Mouse (Mus musculus) ovary, postnatal 14 days (tissue): ENCODE results near the gene Zdhhc4.

ENCODE experiments used
- DNase-seq: peaks from one replicate; pipeline ENCODE4 v3.0.0; 2022; ENCODE audit warnings: low spot score

Zdhhc4 gene

GRCm38 (mm10) chr5:143275761-143276160, 53.3 kb downstream of the Zdhhc4 start:
- DNase-seq = no peak

GRCm38 (mm10) chr5:143272540-143273330, 56.3 kb downstream of the Zdhhc4 start:
- DNase-seq = no peak

DNA sequence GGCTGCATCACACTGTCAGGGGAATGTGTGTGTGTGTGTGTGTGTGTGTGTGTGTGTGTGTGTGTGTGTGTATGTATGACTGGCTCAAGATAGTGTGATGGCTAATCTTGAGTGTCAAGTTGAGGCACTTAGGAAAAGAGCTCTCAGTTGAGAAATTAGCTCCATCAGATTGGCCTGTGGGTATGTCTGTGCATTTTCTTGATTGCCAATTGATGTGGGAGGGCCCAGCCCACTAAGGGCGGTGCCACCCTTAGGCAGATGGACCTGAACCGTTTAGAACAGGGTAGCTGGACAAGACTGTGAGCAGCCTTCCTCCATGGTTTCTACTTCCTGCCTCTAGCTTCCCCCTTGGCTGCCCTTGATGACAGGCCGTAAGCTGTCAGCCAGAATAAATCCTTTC, 56.9 kb downstream of the Zdhhc4 start:
- DNase-seq = no peak

DNA sequence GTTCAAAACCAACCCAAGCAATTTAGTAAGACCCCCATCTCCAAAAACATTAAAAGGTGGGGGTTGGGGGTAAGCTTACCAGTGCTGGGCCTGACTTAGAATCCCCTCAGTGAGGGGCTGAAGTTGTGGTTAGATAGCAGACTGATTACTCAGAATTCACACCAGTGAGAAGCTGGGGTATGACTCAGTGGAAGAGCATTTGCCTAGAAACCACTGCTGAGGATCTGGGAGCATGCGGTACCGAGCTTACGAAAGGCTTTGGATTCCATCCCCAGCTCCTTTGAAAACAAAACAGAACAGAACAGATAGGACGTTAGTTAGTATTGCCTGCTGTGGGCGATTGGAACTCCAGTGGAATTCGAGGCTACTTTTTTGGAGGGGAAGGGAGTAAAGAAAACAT, 57.4 kb downstream of the Zdhhc4 start:
- DNase-seq = no peak

- no peak for DNase-seq
Observed at GRCm38 (mm10) chr5:143270151-143270519, 58.9 kb downstream of the Zdhhc4 start.

- peak; percentile 62 for DNase-seq
Observed at GRCm38 (mm10) chr5:143269363-143270150, 59.5 kb downstream of the Zdhhc4 start, which contains the start of gene Zfp316. Gene Zfp316, minus strand, starts transcription at chr5:143270022.

DNA sequence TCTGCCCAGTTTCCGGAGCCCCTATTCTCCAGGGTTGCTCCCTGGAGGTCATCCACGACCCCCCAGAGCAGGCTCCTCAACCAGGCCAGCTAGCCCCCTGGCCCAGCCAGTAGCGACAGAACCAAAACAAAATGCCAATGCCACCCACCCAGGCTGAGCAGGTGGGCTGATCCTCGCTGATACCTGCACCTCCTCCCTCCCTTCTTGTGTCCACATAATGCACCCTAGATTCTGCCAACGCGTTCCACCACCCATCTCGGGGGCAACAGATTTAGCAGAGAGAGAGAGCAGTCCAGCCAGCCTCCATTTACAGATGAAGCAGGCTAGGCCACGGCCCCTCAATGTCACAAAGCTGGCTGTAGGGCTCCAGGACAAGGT, 60.1 kb downstream of the Zdhhc4 start:
- DNase-seq = no peak

DNA sequence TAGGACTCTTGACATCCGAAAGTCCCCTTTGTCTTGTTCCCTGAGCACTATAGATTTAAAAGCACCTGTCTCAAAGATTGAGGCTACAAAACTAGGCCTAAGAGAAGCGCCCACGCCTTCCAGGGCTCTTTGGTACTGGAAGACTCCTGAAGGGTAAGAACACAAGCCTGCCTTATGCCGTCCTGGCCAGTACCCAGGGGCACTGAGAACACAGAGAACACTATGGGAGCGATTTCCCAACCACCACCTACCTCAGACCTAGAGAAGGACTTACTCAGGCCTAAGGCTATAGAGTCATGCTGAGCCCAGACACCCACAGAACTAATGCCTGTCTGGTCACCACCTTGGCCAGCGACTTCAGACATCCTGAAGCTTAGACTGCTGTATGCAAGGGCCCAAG, 62.3 kb downstream of the Zdhhc4 start:
- DNase-seq = no peak
